Mouse (Mus musculus) thymus, adult 2 months (tissue): ENCODE data around the gene Ankrd65. TPM values are rescaled to one million over a fixed set of nuclear protein-coding genes. Genes with fewer than 3 reads are reported as not detected.
A peak's percentile ranks its signal among the peaks of the same experiment; 100 is the strongest.

Experiments used
- DNase-seq: peaks from one replicate; pipeline ENCODE4 v3.0.0; 2021
- H3K27ac ChIP-seq: fragments of 200-500 bp; 2 replicates; pipeline ENCODE4 v1.5.1; 2012; ENCODE audit warnings: low read length, control low read depth; ENCODE audit not compliant: control insufficient read depth, insufficient read depth
- H3K27me3 ChIP-seq: fragments of 200-500 bp; 2 replicates; pipeline ENCODE4 v1.6.1; 2012; ENCODE audit warnings: mild to moderate bottlenecking, low read length, moderate library complexity, mixed read lengths; ENCODE audit not compliant: control insufficient read depth, insufficient read depth
- H3K36me3 ChIP-seq: fragments of 200-500 bp; 2 replicates; pipeline ENCODE4 v1.6.1; 2012; ENCODE audit warnings: mild to moderate bottlenecking, low read length, moderate library complexity; ENCODE audit not compliant: control insufficient read depth, insufficient read depth
- H3K4me1 ChIP-seq: fragments of 200-500 bp; replicated peaks from 2 replicates; pipeline ENCODE4 v1.6.1; 2012; ENCODE audit warnings: low read length; ENCODE audit not compliant: control insufficient read depth, insufficient read depth
- H3K4me3 ChIP-seq: fragments of 200-500 bp; 2 replicates; pipeline ENCODE4 v1.5.1; 2012; ENCODE audit warnings: mild to moderate bottlenecking, low read length, control low read depth, moderate library complexity; ENCODE audit not compliant: control insufficient read depth, insufficient read depth
- CTCF ChIP-seq: fragments of 200-500 bp; IDR thresholded peaks from 2 replicates; pipeline ENCODE4 v1.5.1; 2012; ENCODE audit warnings: mild to moderate bottlenecking, control low read depth, low read length, moderate library complexity, borderline replicate concordance; ENCODE audit not compliant: control insufficient read depth, poor library complexity, insufficient read depth; ENCODE audit errors: extremely low read depth
- POLR2A ChIP-seq: fragments of 200-500 bp; IDR thresholded peaks from 2 replicates; pipeline ENCODE4 v1.6.1; 2012; ENCODE audit warnings: mild to moderate bottlenecking, low read length, control low read depth, moderate library complexity; ENCODE audit not compliant: control insufficient read depth, poor library complexity, insufficient read depth; ENCODE audit errors: extremely low read depth
- WGBS: fragments of 180-500 bp; shearing (Covaris S2); methylation state at CpG from one replicate; pipeline ENCODE4 v1.1.7; 2018; 5-methylcytosine and 5-hydroxymethylcytosine counted together
- polyA plus RNA-seq: library from polyadenylated mRNA; depleted of rRNA; stranded (reverse); fragments of >200 nt; gene quantifications from 2 replicates; pipeline ENCODE4 v1.2.3, GENCODE M21; 2012

The Ankrd65 gene
- polyA plus RNA-seq, 1 experiment = 0.42 TPM

DNA sequence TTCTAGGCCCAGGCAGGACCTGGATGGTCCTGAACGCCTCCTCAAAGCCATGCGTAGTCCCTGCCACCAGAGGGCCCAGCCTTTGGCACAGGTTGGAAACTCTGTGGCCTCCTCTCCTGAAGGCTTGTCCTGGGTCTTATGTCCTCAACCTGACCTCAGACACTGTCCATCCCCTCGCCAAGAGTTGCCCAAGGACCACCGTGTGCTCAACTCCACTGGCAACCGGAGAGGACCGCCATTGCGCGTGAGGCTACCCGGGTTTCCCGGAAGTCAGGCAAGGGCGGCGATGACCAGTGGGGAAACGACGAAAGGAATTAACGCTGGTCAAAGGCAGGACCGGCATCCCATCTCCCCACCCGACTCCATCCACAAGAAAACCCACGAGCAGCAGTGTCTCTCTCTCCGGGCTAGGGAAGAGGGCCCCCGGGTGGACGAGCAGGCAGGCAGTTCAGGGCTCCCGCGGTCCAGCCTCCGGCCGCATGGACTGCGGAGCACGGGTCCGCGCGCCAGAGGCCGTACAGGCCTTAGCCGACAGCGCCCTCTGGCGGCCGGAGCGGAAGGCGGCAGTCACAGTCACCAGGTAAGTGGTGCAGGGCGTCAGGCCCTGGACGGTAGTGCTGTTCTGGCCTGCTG lies 20.2 kb upstream of the Ankrd65 start:
- peak; percentile 81 for DNase-seq
- TF ChIP-seq POLR2A = 0 out of 2 replicates have a peak, but pooled peaks have one; percentile 17
- TF ChIP-seq CTCF = peak; percentile 99
- H3K4me1 ChIP-seq = peaks cover 13% of the 10 kb centered on the region
- peak overlapping the region; percentile 41 for H3K4me3 ChIP-seq
- H3K36me3 ChIP-seq = no peaks in the 10 kb centered on the region
- WGBS = 2% methylated on average over 39 of the region's 39 CpGs
- H3K27ac ChIP-seq = no peak overlapping the region
- no peaks in the 10 kb centered on the region for H3K27me3 ChIP-seq

DNA sequence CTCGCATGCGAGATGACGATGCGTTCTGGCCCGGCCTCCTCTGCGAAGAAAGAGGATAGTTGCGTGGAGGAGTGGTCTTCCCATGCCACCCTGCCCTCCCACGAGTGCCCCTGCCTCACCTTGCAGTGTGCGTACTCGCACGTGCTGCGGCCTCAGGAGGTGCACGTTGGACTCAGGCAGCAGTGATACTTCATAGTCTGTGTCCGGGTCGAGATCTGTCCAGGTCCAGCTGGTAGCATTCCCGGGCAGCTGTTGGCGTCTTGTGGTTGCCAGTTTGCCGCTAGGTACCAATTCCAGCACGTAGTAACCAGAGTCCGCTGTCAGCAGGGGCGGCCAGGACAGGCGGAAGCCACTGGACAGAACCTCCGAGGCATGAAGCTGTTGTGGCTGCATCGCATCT lies 19.6 kb upstream of the Ankrd65 start:
- no peak for DNase-seq
- TF ChIP-seq POLR2A (no peak), CTCF (no peak)
- WGBS = 76% methylated on average over 24 of the region's 24 CpGs
- Histone ChIP-seq H3K4me1 (peaks cover 18% of the 10 kb centered on the region), H3K36me3 (no peaks in the 10 kb centered on the region), H3K27me3 (no peaks in the 10 kb centered on the region), H3K27ac (no peak overlapping the region), H3K4me3 (no peak overlapping the region)

DNA sequence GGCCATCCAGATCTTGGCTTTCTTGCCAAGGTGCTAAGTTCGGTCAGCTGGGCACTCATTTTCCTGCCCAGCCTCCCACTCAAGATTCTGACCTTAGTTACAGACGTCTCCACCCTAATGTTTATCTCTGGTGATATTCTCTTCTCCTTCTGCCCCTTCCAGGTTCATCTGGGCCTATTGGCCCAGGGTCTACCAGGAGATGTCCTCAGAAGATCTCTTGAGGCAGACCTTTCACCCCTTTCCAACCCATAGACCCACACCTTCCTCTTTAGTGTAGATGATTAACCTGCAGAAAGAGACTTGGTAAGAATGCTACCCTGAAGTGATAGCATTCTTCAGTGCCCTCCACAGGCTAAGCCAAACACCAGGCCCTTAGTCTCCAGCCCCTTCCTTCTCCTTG lies 18.5 kb upstream of the Ankrd65 start:
- WGBS = 87% methylated on average over 2 of the region's 2 CpGs
- Histone ChIP-seq H3K27ac (no peak overlapping the region), H3K4me1 (peaks cover 18% of the 10 kb centered on the region), H3K27me3 (no peaks in the 10 kb centered on the region), H3K4me3 (no peak overlapping the region), H3K36me3 (no peaks in the 10 kb centered on the region)
- TF ChIP-seq POLR2A = no peak
- TF ChIP-seq CTCF = no peak
- DNase-seq = no peak

DNA sequence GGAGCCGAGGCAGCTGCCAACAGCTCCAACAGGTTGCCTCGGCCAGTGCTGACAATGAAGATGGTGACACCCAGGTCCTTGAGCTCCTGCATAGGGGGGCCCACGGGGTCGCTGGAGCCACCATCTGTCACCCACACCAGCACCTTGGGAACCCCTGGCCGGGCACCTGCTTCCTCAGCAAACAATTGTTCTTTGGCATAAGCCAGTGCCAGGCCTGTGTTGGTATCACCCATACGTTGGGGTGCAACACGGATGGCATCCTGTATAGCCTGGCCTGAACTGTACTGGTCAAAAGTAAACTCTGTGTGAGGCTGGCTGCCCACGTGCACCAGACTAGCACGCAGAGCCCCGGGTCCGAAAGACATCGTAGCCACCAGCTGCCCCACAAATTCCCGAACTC lies 17.5 kb upstream of the Ankrd65 start:
- Histone ChIP-seq H3K27ac (no peak overlapping the region), H3K4me1 (peaks cover 18% of the 10 kb centered on the region), H3K27me3 (no peaks in the 10 kb centered on the region), H3K4me3 (no peak overlapping the region), H3K36me3 (no peaks in the 10 kb centered on the region)
- no peak for DNase-seq
- WGBS = 95% methylated on average over 13 of the region's 13 CpGs
- TF ChIP-seq CTCF (no peak), POLR2A (no peak)

DNA sequence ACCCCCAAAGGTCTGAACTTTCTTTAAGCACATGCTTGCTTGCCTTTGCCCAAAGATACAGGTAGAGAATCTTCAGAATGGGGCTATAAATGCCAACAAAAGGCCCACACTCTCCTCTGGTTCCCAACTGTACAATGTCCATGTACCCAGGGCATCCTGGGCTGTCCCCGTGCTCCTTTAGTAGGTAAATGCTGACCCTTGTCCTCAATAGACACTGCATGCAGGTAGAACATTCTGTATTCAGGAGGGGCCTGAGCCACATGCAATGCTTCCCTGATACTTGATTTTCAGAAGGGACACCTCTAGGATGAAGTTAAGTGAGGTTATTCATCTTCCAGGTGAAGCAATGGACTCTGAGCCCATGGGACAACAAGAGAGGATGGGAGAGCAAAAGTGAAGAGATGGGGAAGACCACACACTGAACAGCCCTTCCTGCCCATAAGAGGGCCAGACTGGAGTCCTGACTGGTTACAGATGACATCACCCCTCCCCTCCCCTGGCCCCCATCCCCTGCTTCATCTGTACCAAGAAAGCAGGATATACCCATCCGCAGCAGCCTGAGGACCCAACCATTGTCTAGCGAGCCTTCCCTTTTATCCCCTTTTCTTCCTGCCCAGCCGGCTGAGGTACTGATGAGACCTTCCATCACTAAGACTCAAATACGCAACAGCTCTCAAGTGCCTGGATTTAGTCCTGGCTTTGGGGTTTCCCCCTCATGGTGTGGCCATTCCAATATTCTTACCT lies 16.7 kb upstream of the Ankrd65 start:
- Histone ChIP-seq H3K4me3 (no peak overlapping the region), H3K4me1 (peaks cover 18% of the 10 kb centered on the region), H3K27ac (no peak overlapping the region), H3K27me3 (no peaks in the 10 kb centered on the region), H3K36me3 (no peaks in the 10 kb centered on the region)
- no peak for DNase-seq
- WGBS = 45% methylated on average over 5 of the region's 5 CpGs
- no peak for TF ChIP-seq POLR2A
- TF ChIP-seq CTCF = no peak

DNA sequence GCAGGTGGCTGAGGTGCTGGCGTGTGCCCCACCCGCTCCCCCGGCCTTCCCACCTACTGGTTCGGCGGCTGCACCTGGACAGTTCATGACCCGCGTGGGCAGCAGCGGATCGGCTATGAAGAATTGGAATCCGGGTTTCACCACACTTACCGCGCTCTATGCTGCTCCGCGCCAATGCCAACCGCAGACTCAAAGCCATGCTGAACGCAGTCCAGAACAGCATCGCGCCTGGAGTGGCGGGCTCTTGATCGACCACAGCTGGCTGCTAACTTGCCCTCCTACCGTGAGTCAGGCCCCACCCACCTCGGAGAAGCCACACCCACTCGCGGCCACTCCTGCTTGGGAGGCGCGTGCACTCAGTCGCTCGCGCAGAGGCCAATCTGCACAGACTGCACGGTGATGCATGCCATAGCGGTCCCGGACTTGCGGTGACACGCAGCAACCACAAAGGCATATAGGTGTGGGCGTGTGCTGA lies 15.9 kb upstream of the Ankrd65 start, which contains the start of gene Vwa1:
Gene Vwa1 (minus strand): TSS at position 419 of the 475 bp plus-strand sequence.
- H3K27ac ChIP-seq = no peak within 1 kb of the TSS
- DNase-seq = peak; percentile 87
- no peak for TF ChIP-seq POLR2A
- peaks cover 18% of the 10 kb centered on the region for H3K4me1 ChIP-seq
- under 1% methylated on average over 35 of the region's 35 CpGs for WGBS
- peak within 1 kb of the TSS; percentile 21; the same call in 1 of the 2 replicates for H3K4me3 ChIP-seq
- H3K36me3 ChIP-seq = no peaks in the 10 kb centered on the region
- no peaks in the 10 kb centered on the region for H3K27me3 ChIP-seq
